In genomic region chr19:10338724-10339123, GRCm38 (mm10) we compare ENCODE assay signal across 17 mouse cellular contexts. TPM values are rescaled to one million over a fixed set of nuclear protein-coding genes. Genes with fewer than 3 reads are reported as not detected.
"Had no signal": no experiment of that assay in that cellular context is flagged by ENCODE, and none has a peak within 500 bp of the region (broad histone marks: within the 10 kb centered on the region; RNA-seq: fewer than 3 reads in every experiment).

No protein-coding gene starts in this region.

- H3K36me3 ChIP-seq: neural tube, embryonic 12.5 days; stomach, embryonic 15.5 days had no signal

- H3K27ac ChIP-seq: liver, embryonic 14.5 days; macrophage; neural tube, embryonic 12.5 days; stomach, embryonic 15.5 days; stomach, postnatal 0 days had no signal

- H3K9me3 ChIP-seq: megakaryocyte, embryonic 14.5 days; neural tube, embryonic 12.5 days; stomach, embryonic 15.5 days had no signal

- H3K4me3 ChIP-seq: megakaryocyte, embryonic 14.5 days; neural tube, embryonic 12.5 days; stomach, embryonic 15.5 days had no signal

- H3K4me2 ChIP-seq: lung, embryonic 14.5 days; midbrain, embryonic 11.5 days; neural tube, embryonic 12.5 days; stomach, embryonic 15.5 days had no signal

- DNase-seq: lung, adult 18-20 months; lung, embryonic 14.5 days; lung, postnatal 10 days; right cerebral cortex, postnatal 14 days; thymus, adult 2 months; thymus, postnatal 14 days; thymus, postnatal 36 days had no signal

- H3K27me3 ChIP-seq: stomach, embryonic 15.5 days had no signal

- H3K9ac ChIP-seq: liver, embryonic 14.5 days; lung, embryonic 14.5 days; neural tube, embryonic 12.5 days; stomach, embryonic 15.5 days had no signal

RNA-seq across cellular contexts. Expression of gene Dagla, which starts 34.0 kb away (rescaled TPM):
- total RNA-seq: monocyte, adult 5-6 weeks; neutrophil, adult 5-6 weeks had no signal

RNA-seq across cellular contexts. Expression of gene Syt7, which starts 50.2 kb away (rescaled TPM):
- total RNA-seq: megakaryocyte progenitor cell, adult 5-6 weeks; monocyte, adult 5-6 weeks; neutrophil, adult 5-6 weeks had no signal
- polyA plus RNA-seq: macrophage had no signal
